Mouse (Mus musculus) brain, embryonic 14.5 days (tissue): ENCODE measurements around the gene Morc2a.

Experiments used
- CTCF ChIP-seq: fragments of 200-500 bp; IDR thresholded peaks from 2 replicates; pipeline ENCODE4 v1.5.1; 2012; ENCODE audit warnings: inconsistent platforms, mild to moderate bottlenecking, moderate library complexity, borderline replicate concordance; ENCODE audit not compliant: insufficient read depth, insufficient read length; ENCODE audit errors: extremely low read depth
- POLR2A ChIP-seq: fragments of 200-500 bp; IDR thresholded peaks from 2 replicates; pipeline ENCODE4 v1.6.1; 2012; ENCODE audit warnings: mild to moderate bottlenecking, inconsistent platforms, borderline replicate concordance; ENCODE audit not compliant: poor library complexity, insufficient read depth, insufficient read length, severe bottlenecking; ENCODE audit errors: extremely low read depth

DNA sequence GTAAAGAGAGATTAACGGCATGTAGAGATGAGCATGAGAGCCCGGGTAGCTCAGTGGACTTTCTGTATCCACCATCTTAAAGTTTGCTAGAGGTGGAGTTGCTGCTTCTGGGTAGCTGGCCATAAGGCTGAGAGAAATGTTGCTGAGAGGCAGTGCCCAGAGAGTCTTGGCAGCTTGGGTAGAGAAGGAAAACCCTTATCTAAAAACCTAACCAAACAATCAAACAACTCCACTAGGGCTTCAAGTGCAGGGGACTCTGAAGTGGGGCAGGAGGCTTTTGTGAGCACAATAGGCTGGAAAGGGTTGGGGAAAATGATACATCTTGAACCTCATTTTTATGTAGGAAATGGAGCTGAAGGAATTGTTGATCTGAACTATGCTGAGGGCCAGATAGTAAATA, 37.3 kb downstream of the Morc2a start:
- TF ChIP-seq CTCF: no peak
- TF ChIP-seq POLR2A: no peak
